Mouse (Mus musculus): ENCODE measurements around the gene Gsg1. TPM values are rescaled to one million over a fixed set of nuclear protein-coding genes. Genes with fewer than 3 reads are reported as not detected.
A peak's percentile ranks its signal among the peaks of the same experiment; 100 is the strongest.

The Gsg1 gene
- polyA plus RNA-seq, 1 experiment from 2014 or later, result 0.74 TPM

GRCm38 (mm10) chr6:135260435-135260834, 6.3 kb upstream of the Gsg1 start:
- Histone ChIP-seq H3K9ac (replicated peaks) (no peak overlapping the region), H3K36me3 (no peaks in the 10 kb centered on the region), H3K9me3 (peaks cover 5% of the 10 kb centered on the region), H3K4me3 (replicated peaks) (no peak overlapping the region), H3K4me2 (no peak overlapping the region), H3K27ac (no peak overlapping the region), H3K27me3 (no peaks in the 10 kb centered on the region), H3K4me1 (replicated peaks) (no peaks in the 10 kb centered on the region)
- no peak for ATAC-seq (ENCODE audit: insufficient number of reproducible peaks, insufficient read depth, low FRiP score, low TSS enrichment, low read depth)
- 84% methylated on average over 6 of the region's 6 CpGs for WGBS

- Histone ChIP-seq H3K27me3 (peaks cover 5% of the 10 kb centered on the region; the same call in 1 of the 2 replicates), H3K4me1 (replicated peaks) (peaks cover 32% of the 10 kb centered on the region), H3K9ac (replicated peaks) (no peak overlapping the region), H3K27ac (peak overlapping the region; percentile 67; the same call in 1 of the 2 replicates), H3K36me3 (no peaks in the 10 kb centered on the region), H3K4me2 (peak overlapping the region; percentile 55), H3K9me3 (no peaks in the 10 kb centered on the region), H3K4me3 (replicated peaks) (peak overlapping the region; percentile 6)
- peak; percentile 83 for ATAC-seq (ENCODE audit: insufficient number of reproducible peaks, insufficient read depth, low FRiP score, low TSS enrichment, low read depth)
- 6% methylated on average over 16 of the region's 16 CpGs for WGBS
Measured at GRCm38 (mm10) chr6:135252728-135253077, 1.4 kb downstream of the Gsg1 start.

- WGBS, result 52% methylated on average over 24 of the region's 24 CpGs
- Histone ChIP-seq H3K4me1 (replicated peaks) (peaks cover 32% of the 10 kb centered on the region), H3K27me3 (peaks cover 5% of the 10 kb centered on the region; the same call in 1 of the 2 replicates), H3K27ac (peak overlapping the region; percentile 67), H3K4me3 (replicated peaks) (peak overlapping the region; percentile 6), H3K9me3 (no peaks in the 10 kb centered on the region), H3K36me3 (no peaks in the 10 kb centered on the region), H3K9ac (replicated peaks) (no peak overlapping the region), H3K4me2 (peak overlapping the region; percentile 55)
- peak; percentile 17; the same call in 1 of the 2 replicates for ATAC-seq (ENCODE audit: insufficient number of reproducible peaks, insufficient read depth, low FRiP score, low TSS enrichment, low read depth)
Measured at GRCm38 (mm10) chr6:135251849-135252727, 2.1 kb downstream of the Gsg1 start.

GRCm38 (mm10) chr6:135250926-135251699, 3.0 kb downstream of the Gsg1 start:
- Histone ChIP-seq H3K4me2 (no peak overlapping the region), H3K27ac (peak overlapping the region; percentile 67), H3K27me3 (peaks cover 5% of the 10 kb centered on the region; the same call in 1 of the 2 replicates), H3K9ac (replicated peaks) (no peak overlapping the region), H3K36me3 (no peaks in the 10 kb centered on the region), H3K4me3 (replicated peaks) (no peak overlapping the region), H3K4me1 (replicated peaks) (peaks cover 32% of the 10 kb centered on the region), H3K9me3 (no peaks in the 10 kb centered on the region)
- ATAC-seq (ENCODE audit: insufficient number of reproducible peaks, insufficient read depth, low FRiP score, low TSS enrichment, low read depth), result no peak
- WGBS, result 59% methylated on average over 19 of the region's 19 CpGs

GRCm38 (mm10) chr6:135249846-135250531, 4.2 kb downstream of the Gsg1 start:
- Histone ChIP-seq H3K9ac (replicated peaks) (no peak overlapping the region), H3K4me1 (replicated peaks) (peaks cover 32% of the 10 kb centered on the region), H3K4me2 (peak overlapping the region; percentile 31), H3K27me3 (peaks cover 5% of the 10 kb centered on the region; the same call in 1 of the 2 replicates), H3K9me3 (no peaks in the 10 kb centered on the region), H3K36me3 (no peaks in the 10 kb centered on the region), H3K4me3 (replicated peaks) (no peak overlapping the region), H3K27ac (peak overlapping the region; percentile 60)
- peak; percentile 76 for ATAC-seq (ENCODE audit: insufficient number of reproducible peaks, insufficient read depth, low FRiP score, low TSS enrichment, low read depth)
- WGBS, result 12% methylated on average over 19 of the region's 19 CpGs

GRCm38 (mm10) chr6:135247861-135248260, 6.3 kb downstream of the Gsg1 start:
- Histone ChIP-seq H3K27ac (no peak overlapping the region), H3K27me3 (peaks cover 9% of the 10 kb centered on the region), H3K4me2 (no peak overlapping the region), H3K36me3 (no peaks in the 10 kb centered on the region), H3K9ac (replicated peaks) (no peak overlapping the region), H3K4me3 (replicated peaks) (no peak overlapping the region), H3K4me1 (replicated peaks) (peaks cover 28% of the 10 kb centered on the region), H3K9me3 (no peaks in the 10 kb centered on the region)
- 49% methylated on average over 6 of the region's 6 CpGs for WGBS
- ATAC-seq (ENCODE audit: insufficient number of reproducible peaks, insufficient read depth, low FRiP score, low TSS enrichment, low read depth), result no peak

GRCm38 (mm10) chr6:135245586-135245985, 8.6 kb downstream of the Gsg1 start:
- Histone ChIP-seq H3K27ac (no peak overlapping the region), H3K9me3 (no peaks in the 10 kb centered on the region), H3K9ac (replicated peaks) (no peak overlapping the region), H3K4me1 (replicated peaks) (peaks cover 25% of the 10 kb centered on the region), H3K4me2 (no peak overlapping the region), H3K27me3 (peaks cover 12% of the 10 kb centered on the region), H3K4me3 (replicated peaks) (no peak overlapping the region), H3K36me3 (no peaks in the 10 kb centered on the region)
- ATAC-seq (ENCODE audit: insufficient number of reproducible peaks, insufficient read depth, low FRiP score, low TSS enrichment, low read depth), result no peak
- 76% methylated on average over 8 of the region's 8 CpGs for WGBS

- Histone ChIP-seq H3K9ac (replicated peaks) (no peak overlapping the region), H3K4me3 (replicated peaks) (no peak overlapping the region), H3K27ac (no peak overlapping the region), H3K4me1 (replicated peaks) (peaks cover 19% of the 10 kb centered on the region), H3K36me3 (no peaks in the 10 kb centered on the region; the same call in 1 of the 2 replicates), H3K9me3 (no peaks in the 10 kb centered on the region), H3K4me2 (no peak overlapping the region), H3K27me3 (peaks cover 11% of the 10 kb centered on the region; the same call in 1 of the 2 replicates)
- 91% methylated on average over 8 of the region's 8 CpGs for WGBS
- ATAC-seq (ENCODE audit: insufficient number of reproducible peaks, insufficient read depth, low FRiP score, low TSS enrichment, low read depth), result no peak
Measured at GRCm38 (mm10) chr6:135240361-135240760, 13.8 kb downstream of the Gsg1 start.

GRCm38 (mm10) chr6:135238211-135238610, 15.9 kb downstream of the Gsg1 start:
- peaks cover 6% of the 10 kb centered on the region; the same call in 1 of the 2 replicates for H3K27me3 ChIP-seq
- no peak overlapping the region for H3K9ac ChIP-seq (replicated peaks)
- WGBS, result 54% methylated on average over 4 of the region's 4 CpGs
- H3K4me3 ChIP-seq (replicated peaks), result no peak overlapping the region
- no peak overlapping the region for H3K4me2 ChIP-seq
- H3K4me1 ChIP-seq (replicated peaks), result peaks cover 19% of the 10 kb centered on the region
- no peaks in the 10 kb centered on the region for H3K9me3 ChIP-seq
- peaks cover 15% of the 10 kb centered on the region for H3K36me3 ChIP-seq
- ATAC-seq (ENCODE audit: insufficient number of reproducible peaks, insufficient read depth, low FRiP score, low TSS enrichment, low read depth), result no peak
- no peak overlapping the region for H3K27ac ChIP-seq

GRCm38 (mm10) chr6:135237326-135237725, 16.8 kb downstream of the Gsg1 start:
- H3K4me1 ChIP-seq (replicated peaks), result peaks cover 18% of the 10 kb centered on the region
- H3K4me2 ChIP-seq, result no peak overlapping the region
- no peaks in the 10 kb centered on the region for H3K9me3 ChIP-seq
- WGBS, result 84% methylated on average over 14 of the region's 14 CpGs
- H3K9ac ChIP-seq (replicated peaks), result no peak overlapping the region
- H3K27ac ChIP-seq, result no peak overlapping the region
- H3K4me3 ChIP-seq (replicated peaks), result no peak overlapping the region
- peaks cover 6% of the 10 kb centered on the region; the same call in 1 of the 2 replicates for H3K27me3 ChIP-seq
- no peak for ATAC-seq (ENCODE audit: insufficient number of reproducible peaks, insufficient read depth, low FRiP score, low TSS enrichment, low read depth)
- H3K36me3 ChIP-seq, result peaks cover 24% of the 10 kb centered on the region

- no peak overlapping the region for H3K9ac ChIP-seq (replicated peaks)
- H3K4me2 ChIP-seq, result no peak overlapping the region
- no peaks in the 10 kb centered on the region for H3K9me3 ChIP-seq
- H3K36me3 ChIP-seq, result peaks cover 31% of the 10 kb centered on the region
- H3K27ac ChIP-seq, result no peak overlapping the region
- peaks cover 11% of the 10 kb centered on the region for H3K4me1 ChIP-seq (replicated peaks)
- peaks cover 6% of the 10 kb centered on the region; the same call in 1 of the 2 replicates for H3K27me3 ChIP-seq
- no peak for ATAC-seq (ENCODE audit: insufficient number of reproducible peaks, insufficient read depth, low FRiP score, low TSS enrichment, low read depth)
- WGBS, result 85% methylated on average over 3 of the region's 3 CpGs
- H3K4me3 ChIP-seq (replicated peaks), result no peak overlapping the region
Measured at GRCm38 (mm10) chr6:135236576-135236975, 17.6 kb downstream of the Gsg1 start.

Measured in limb, embryonic 12.5 days (tissue).